Mouse (Mus musculus) cerebellum, adult 9-11 months (tissue): Measurements from ENCODE around the gene Ube2s.
"Not testable (repeated sequence)": the region's sequence is repeated elsewhere in the genome, so short reads cannot be mapped to it uniquely, and the experiment has no call there.

ENCODE experiments used
- DNase-seq: peaks from one replicate; pipeline ENCODE4 v3.0.0; 2022

Gene Ube2s

DNA sequence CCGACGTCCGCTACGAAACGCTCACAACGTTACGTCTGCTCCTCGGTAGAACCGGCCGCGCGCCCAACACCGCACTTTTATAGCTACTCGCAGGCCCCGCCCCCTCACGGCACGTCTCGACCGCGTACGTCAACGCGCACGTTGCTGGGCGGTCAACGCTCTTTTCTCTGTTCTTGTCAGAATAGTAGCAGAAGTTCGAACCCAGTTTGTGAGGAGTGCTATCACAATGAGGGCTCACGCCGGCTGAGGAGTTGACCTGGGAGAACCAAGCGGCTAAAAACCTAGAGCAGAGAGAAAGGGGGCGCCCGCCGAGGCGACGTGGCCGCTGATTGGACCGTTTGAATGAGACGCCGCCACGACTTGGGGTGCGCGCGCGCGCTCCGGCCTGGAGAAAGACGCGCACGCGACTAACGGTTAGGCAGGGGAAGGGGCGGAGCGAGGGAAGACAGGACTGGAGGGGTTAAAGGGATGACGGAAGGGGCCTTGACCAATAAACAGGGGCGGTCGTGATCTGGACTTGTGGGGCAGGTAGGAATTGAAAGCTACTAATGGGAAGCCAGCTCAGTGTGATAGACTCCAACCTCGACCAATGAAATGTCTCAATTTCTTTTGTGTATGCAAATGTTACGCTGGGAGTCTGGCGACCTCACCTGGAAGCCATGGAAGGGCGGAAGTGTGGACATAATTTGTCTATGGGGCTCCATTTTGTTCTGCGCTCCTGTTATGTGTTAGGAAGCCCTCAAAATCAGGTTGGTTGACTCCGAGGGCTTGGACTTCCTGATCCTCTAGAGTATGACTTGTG lies at the start of gene Ube2s:
Gene Ube2s (minus strand): TSS at position 288 of the 802 bp plus-strand sequence.
- DNase-seq: peak; percentile 100

DNA sequence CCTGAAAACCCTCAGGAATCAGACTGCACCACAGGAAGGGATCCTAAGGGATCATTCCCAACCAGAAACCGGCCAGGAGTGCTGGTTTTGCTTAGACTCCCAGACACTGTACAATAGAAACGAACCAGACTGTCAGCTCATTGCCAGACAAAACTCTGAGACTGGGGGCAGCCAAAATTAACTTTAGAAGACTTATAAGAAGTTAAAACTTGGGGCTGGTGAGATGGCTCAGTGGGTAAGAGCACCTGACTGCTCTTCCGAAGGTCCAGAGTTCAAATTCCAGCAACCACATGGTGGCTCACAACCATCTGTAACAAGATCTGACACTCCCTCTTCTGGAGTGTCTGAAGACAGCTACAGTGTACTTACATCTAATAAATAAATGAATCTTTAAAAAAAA lies 48.5 kb upstream of the Ube2s start:
- not testable (repeated sequence) for DNase-seq

DNA sequence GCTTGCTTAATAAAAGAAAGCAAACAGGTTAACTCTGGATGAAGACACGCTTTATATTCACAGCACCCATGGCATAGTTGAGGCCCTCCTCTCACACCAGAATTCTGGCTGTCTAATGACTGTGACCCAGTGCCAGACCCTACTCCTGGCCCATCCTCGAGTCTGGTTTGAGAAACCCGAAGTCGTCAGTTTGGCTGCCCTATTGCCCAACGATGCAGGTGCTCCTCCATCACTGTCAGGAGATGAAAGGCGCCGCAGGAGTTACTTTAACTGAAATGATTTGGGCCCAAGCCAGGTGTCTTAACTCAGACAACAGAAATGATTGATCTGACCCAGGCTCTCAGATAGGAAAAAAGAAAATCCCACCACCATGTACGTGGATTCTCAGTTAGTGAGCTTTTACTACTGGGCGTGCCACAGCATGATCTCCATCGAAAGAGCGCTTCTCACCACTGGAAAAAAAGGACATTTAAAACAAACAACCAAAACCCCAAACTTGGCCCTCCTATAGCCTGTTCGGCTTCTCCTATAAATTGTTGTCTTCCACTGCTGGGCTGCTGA lies 47.1 kb upstream of the Ube2s start:
- DNase-seq: no peak

DNA sequence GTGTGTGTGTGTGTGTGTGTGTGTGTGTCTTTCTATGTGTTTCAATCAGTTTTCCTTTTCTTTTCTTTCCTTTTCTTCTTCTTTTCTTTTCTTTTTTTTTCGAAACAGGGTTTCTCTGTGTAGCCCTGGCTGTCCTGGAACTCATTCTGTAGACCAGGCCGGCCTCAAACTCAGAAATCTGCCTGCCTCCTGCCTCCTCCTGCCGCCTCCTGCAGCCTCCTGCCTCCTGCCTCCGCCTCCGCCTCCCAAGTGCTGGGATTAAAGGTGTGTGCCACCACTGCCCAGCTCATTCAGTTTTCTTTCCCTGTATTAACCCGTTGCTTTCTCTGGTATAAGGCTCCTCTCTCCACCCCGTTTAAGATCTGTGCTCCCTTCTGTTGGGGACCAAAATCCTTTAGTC lies 44.9 kb upstream of the Ube2s start:
- no peak for DNase-seq

DNA sequence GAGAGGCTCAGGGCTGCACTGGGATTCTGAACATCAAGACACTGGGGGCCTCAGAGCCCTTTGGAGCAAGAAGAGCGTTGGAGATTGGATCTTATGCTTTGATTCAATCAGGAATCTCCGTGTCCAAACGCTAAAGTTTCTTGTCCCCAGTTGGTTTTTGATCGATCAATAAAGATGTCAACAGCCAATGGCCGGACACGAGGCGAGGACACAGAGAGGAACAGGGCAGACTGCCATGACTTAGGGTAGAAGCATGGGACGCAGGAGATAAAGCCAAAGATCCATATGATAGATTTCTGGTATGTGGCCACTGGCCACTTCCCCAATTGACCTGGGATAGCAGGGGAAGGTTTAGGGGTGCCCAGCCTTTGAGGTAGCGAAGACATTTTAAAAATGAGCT lies 44.1 kb upstream of the Ube2s start:
- no peak for DNase-seq

DNA sequence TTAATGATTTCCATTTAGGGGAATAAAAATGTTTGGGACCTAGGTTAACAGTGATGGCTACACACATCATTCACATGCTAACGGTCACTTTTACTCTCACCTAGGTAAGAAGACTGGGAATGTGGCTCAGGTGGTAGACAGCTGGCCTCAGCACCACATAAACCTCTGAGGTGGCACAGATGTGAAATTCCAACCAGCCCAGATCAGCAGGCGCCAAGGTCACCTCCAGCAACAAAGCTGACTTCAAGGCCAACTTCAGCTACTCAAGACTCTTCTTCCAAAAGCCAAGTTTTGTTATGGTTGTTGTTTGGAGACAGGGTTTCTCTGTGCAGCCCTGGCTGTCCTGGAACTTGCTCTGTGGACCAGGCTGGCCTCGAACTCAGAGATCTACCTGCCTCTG lies 41.2 kb upstream of the Ube2s start:
- DNase-seq: no peak

DNA sequence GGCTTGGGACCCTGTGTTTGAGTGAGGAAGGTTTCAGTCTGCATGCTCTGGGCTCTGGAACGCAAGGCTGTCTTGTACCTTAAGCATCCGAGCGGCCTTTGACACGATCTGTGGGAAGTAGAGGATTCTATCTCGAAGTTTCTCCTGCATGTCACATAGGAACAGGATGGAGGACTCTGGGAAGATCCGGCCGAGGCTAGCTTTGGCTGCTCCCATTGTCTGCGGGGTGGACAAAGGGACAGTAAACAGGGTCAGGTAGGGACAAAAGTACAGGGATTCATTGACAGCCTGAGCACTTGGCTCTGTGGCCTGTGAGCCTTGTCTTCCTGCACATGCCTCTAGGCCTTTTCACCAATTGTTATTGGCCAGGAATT lies 38.9 kb upstream of the Ube2s start:
- DNase-seq: no peak

DNA sequence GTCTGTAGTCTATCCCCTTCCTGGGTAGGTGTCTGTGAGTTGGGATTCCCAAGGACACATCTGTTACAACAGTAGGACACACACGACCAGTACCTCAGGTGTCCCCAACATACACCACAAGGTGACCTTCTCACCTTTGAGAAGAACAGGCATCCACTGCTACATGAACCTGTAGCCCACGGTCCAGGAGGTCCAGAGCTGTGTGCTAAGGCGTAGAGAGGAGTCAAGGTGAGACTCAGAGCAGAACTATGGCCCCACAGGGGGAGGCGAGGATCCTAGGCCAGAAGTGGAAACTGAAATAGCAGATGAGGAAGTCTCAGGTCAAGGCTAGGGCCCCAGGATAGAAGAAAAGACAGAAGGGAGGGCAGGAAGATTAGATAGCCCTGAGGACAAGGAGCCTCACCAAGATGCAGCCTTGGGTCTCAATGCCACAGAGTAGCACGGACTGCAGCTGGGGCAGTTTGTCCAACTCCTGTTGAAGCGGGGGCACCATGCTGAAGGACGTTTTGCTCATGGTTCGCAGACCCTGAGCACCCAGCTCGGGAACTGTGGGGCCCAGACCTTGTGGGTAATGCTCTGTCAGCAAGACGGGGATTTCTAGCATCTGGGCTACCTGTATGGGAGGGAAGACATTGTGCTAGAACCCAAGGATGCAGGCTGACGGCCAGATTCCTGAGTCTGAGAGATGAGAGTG lies 38.4 kb upstream of the Ube2s start:
- DNase-seq: no peak

DNA sequence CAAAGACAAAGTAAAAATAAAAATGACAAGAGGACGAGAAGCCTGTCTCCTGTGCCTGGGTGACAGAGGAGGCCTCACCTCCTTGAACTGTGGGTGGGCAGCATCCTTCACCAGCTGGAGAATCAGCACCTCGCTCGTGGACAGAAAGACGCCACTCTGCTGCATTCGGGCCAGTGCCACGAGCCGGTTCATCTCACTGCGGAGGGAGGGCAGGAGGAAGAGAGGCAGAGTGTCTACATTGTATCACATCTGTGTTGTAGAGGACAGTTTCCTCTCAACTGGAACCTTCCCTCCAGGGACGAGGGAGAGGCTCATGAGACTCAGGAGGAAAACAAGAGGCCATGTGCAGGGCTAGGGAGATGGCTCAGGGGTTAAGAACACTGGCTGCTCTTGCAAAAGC lies 37.0 kb upstream of the Ube2s start:
- DNase-seq: no peak

DNA sequence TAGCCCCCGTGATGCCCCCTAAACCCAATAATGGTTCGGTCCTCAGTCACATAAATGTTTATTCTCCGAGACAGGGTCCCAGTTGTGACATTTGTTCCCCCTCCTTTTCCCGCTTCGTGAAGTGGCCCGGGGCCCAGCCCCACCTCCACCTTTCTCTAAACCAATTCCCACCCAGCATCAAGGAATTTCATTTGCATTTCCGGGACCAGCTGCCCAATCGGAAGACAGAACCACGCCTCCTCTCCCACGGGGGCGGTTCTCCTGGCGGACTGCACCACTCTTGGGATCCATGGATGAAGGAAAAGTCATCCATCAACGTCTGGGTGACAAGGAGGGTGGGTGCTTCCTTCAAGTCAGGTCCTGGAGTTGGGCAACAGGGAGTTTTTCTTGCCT lies 32.5 kb upstream of the Ube2s start:
- DNase-seq: peak; percentile 85

DNA sequence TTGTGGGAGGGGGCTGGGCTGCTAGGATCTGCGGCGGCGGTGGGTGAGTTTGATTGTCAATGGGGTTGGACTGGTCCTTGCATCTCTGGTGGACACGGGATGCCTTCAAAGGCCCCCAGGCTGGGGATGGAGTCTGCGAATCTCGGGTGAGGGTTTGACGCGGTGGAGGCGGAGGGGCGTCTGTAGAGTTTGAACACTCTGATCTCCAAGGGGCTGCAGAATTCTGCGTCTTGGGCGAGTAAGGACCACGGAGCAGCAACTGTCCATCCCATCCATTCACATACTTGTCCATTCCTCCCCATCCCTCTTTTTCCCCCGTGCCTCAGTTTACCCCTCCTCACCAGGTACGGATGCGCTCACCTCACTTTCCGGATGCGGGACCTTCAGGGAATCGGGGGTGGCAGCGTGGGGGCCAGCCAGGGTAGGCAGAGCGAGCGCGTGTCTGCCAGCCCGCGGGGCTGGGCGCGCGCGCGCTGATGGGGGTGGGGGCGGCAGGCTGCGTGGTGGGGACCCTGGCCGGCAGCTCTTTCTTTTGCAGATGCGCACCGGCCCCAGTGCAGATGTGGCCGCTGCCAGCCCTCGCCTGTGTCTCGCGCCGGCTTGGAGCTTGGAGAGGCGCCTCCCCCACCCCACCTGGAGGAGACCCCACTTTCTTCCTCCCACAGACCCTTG lies 32.0 kb upstream of the Ube2s start, which contains the start of gene Shisa7:
Gene Shisa7 (minus strand): TSS at position 452 of the 672 bp plus-strand sequence.
- DNase-seq: peak; percentile 46

DNA sequence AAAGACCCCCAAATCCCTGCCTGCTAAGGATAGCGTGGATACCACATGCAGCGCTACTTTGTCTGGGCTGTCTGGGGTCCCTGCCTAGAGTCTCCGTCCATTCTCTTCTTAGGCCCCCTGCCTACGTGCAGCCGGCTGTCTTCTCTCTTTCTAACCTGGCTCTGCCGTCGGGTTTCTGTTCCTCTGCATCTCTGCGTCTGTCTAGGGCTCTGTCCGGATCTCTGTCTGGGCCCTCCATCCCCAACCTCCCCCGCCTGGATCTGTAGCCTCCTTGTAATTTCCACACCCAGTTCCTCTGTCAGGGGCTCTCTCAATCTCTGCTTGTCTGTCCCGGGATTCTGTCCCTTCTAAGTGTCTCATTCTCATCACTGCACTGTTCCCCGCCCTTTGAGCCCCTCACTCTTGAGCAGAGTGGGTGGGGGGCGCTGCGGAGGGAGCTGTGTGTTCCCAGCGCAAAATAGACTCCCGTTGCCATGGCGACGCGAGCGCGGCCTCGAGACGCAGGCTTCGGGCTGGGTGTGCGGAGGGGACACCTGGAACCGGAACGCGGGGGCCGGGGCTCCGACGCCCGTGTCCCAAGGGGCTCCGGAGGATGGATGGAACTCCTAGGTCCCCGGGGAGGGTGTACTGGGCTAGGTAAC lies 31.3 kb upstream of the Ube2s start:
- peak; percentile 53 for DNase-seq

DNA sequence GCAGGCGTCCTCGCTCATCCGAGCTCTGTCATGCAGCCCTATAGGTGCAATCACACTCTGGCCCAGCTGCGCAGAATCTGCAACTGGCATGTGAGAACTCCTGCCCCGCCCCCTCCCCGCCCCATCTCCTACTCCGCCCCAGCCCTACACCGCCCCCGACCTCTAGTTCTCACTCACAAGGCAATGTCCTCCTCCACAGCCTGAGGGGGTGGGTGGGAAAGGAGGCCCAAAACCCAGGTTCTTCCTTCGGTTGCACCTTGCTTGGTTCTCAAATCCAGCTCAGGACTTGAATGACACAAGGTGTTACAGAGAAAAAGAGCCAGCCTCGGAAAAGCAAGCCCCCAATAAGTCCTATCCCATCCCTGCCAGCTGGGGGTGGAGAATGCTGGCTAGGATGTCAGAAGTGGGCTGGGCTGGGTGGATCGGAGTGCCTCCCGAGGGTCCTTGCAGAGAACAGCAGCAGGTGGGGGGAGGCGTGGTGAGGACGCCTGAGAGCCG lies 30.3 kb upstream of the Ube2s start:
- no peak for DNase-seq

DNA sequence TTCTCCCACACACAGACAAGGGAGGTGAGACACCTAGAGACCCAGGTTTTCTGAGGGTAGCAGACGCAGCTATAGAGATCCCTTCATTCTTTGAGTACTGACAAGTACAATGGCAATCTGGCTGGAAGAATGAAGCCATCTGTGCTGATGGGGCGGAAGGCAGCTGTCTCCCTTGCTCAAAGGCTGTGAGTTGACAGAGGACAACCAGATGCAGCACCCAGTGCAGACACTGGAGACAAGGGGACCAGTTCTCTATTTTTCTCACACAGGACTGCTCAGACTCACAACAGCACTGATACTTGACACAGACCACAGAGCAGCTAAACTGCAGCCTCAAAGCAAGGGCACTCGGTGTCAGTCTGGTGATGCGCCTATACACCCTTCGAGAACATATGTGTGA lies 29.7 kb upstream of the Ube2s start:
- DNase-seq: no peak

DNA sequence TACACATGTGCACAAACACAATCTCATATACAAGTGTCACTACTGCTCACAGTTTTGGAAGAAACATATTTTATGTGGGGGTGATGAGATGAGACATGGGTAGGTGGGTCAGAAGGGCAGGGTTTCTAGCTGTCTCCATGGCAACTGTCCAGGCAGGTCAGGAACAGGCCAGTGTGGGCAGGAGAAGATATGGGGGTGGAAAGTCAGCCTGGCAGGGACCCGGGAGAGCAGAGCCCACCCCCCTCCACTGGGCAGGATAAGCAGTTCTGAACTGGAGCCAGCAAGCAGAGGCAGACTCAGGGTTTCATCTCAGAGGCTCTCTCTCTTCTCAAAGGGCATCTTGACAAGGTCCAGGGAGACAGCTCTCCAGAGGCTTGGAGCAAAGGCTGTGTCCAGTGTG lies 25.2 kb upstream of the Ube2s start:
- DNase-seq: peak; percentile 57

DNA sequence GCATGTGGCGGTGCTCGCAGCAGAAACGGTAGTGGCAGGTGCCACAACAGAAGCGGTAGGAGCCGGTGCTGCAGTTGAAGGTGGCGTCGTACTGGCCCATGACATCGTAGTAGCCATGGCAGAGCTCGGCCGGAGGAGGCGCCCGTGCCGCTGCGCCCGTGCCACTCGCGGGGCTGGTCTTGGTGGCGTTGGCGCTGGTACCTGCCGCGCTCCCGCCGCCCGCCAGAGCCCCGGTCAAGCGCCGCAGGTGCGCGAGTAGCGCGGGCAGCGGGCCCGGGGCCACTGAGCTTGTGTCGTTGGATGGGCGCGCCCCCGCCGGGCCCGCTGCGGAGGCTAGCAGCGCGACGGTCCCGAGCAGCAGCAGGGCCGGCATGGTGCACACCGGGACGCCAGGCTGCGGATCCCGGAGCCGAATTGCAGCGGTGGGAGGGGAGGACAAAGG lies 24.0 kb upstream of the Ube2s start:
- peak; percentile 90 for DNase-seq

DNA sequence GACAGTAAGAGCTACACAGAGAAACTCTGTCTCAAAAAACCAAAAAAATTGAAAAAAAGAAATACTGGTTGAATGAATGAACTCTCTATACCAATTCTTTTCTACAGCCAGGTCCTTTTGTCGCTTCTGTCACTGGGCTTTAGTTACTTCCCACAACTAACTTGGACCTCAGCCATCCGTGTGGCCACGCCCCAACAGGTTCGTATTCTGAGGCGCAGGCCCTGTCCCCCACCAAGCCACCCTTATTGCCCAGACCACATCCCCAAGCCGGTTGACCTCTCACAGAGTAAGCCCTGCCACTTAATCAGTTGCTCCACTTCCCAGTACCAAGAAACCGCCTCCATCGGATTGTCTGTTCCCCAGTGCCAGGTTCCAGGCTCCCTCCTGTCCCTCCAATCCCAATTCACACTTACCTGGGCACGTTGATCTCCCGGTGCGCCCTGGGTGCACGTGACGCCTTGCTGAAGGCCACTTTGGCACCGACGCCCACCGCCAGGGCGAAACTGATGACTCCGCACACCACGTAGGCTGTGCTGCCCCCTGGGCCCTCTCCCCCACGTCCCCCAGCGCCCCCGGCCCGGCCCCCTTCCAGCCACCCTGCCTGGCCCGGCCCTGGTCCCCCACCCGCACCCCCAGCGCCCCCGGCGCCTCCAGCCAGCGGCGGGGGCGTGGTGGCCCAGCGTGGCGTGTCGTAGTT lies 23.4 kb upstream of the Ube2s start:
- DNase-seq: peak; percentile 71

DNA sequence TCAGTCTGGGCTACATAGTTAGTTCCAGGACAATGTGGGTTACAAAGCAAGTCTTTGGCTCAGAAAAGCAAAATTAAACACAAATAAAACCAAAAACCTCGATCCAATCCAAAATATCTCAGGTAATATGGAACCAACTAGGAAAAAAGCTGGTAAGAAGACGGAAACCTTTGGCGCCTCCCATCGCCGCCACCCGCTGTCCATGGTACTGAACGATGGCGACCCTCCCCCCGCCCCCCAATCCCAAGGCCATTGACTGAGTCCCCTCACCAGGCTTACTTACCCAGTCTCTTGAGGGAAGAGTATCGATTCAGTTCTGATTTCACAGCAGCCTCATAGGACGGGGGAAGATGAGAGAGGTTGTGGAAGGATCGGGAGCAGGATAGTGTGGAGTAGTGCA lies 18.1 kb upstream of the Ube2s start:
- no peak for DNase-seq

DNA sequence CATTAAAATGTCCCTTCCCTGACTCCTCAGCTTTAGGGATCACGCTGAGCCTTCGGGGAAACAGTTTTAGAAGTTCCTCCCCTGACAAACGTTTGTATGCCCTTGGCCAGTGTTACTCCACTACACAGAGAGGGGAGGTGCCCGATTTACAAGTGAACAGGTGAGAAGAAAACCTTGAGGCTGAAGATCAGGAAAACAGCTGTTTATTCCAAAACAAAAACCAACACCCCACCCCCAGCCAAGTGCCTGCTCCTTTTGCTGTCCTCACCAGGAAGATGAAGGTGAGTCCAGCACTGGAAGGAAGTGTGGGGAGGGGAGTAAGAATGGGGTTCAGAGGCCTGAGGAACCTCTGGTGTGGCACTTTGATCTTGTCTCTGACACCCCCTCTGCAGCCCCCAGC lies 13.0 kb upstream of the Ube2s start:
- no peak for DNase-seq

DNA sequence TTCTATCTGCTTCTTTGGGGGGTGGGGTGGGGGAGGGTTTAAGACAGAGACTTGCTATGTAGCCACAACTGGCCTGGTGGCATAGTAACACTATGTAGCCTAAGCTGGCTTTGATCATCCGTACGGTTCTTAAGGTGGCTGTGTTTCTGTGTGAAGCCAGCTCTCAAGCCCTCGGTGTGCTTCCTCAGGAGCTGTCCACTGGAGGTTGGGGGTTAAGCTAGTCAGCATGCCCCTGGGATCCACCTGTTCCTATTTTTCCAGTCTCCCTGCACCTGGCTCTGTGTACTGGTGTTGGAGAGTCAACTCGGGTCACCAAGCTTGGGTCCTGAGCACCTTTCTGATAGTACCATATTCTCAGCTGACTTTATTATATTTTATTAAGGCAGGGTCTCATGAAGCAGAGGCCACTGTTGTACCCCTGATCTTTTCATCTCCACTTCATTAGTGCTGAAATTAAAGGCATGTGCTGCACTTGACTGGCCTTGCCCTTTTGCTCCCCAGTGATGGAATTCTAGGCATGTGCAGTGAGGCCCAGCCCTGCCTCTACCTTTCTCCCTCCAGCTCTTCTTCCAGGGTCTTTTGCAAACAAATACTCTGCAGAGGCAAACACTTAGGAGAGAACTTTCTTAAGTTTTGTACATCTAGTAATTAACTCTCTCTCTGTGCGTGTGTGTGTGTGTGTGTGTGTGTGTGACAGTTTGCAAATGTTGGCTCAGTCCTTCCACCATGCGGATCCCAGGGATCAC lies 9.9 kb upstream of the Ube2s start:
- DNase-seq: no peak

DNA sequence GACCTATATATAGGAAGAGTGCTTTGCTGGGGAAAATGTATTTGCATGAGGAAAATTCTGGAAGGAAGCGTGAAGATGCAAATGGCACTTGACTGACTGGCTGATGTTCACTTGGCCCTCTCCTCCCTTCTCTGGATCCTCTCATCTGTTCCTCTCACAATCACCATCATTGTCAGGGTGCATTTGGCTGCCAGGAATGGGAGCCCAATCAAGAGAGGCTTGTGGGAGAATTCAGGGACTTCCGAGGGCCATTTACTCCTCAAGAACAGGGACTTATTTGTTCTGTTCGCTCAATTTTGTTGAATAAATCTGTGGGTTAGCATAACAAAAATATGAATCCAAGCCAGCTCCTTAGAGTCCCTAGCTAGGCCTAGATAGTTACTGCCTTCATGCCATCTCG lies 9.3 kb upstream of the Ube2s start:
- DNase-seq: no peak
